Mouse (Mus musculus) erythroid progenitor cell, adult 5-6 weeks (primary cell): Measurements from ENCODE around the gene Tob2. TPM values are rescaled to one million over a fixed set of nuclear protein-coding genes. Genes with fewer than 3 reads are reported as not detected.

ENCODE experiments used
- ATAC-seq: replicated peaks from 2 replicates; pipeline ENCODE4 v1.8.0; 2016; ENCODE audit warnings: moderate number of reproducible peaks, mild to moderate bottlenecking, moderate TSS enrichment, inconsistent platforms; ENCODE audit not compliant: poor library complexity, low FRiP score, severe bottlenecking
- total RNA-seq, 2 experiments: library from RNA; stranded (forward) in 1 of 2; stranded (reverse) in 1 of 2; fragments of 150-400 nt in 1 of 2; fragments of 186-747, 209-891 nt in 1 of 2; gene quantifications; 2 replicates each; pipeline versions ENCODE4 v1.2.3 to v1.2.4; 2015 to 2017; ENCODE audit warnings: low replicate concordance in 2 of 2

The Tob2 gene
- total RNA-seq, 2 experiments from 2014 or later: 9.4 to 10.5 TPM

DNA sequence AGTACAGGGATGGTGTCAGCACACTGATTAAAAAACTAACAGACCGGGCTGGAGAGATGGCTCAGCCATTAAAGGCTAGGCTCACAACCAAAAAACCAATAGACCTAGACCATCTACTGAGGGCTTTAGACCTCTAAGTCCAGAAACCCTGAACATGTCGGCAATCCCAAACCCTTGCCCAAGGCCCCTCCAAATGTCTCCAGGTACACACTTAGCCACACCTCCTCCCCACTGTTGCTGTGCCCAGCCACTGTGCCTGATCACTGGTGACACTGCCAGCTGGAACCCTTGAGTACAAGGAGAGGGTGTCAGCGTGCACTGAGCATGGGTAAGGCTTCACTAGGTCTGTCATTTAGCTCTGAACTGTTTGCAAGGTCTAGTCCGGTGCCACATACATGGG is 60.2 kb downstream of the Tob2 start:
- ATAC-seq: no peak

Other genes starting within 250 kb of the Tob2 start
- 6.1 and 10.9 TPM in 2 replicates for gene L3mbtl2, start 194.9 kb downstream of the Tob2 start, total RNA-seq (2015; ENCODE audit: low replicate concordance)
- 10.4 and 30.9 TPM in 2 replicates for gene L3mbtl2, start 194.9 kb downstream of the Tob2 start, total RNA-seq (2017; ENCODE audit: low replicate concordance)
- not detected in 2 replicates for gene Chadl, start 161.5 kb downstream of the Tob2 start, total RNA-seq (2015; ENCODE audit: low replicate concordance)
- not detected in 2 replicates for gene Chadl, start 161.5 kb downstream of the Tob2 start, total RNA-seq (2017; ENCODE audit: low replicate concordance)
- 4.6 and 7.2 TPM in 2 replicates for gene Zc3h7b, start 113.7 kb downstream of the Tob2 start, total RNA-seq (2015; ENCODE audit: low replicate concordance)
- gene Zc3h7b, start 113.7 kb downstream of the Tob2 start, total RNA-seq (2017; ENCODE audit: low replicate concordance): 1.8 and 3.6 TPM in 2 replicates
- gene Rangap1, start 113.3 kb downstream of the Tob2 start, total RNA-seq (2015; ENCODE audit: low replicate concordance): 103 and 106 TPM in 2 replicates
- 162 and 182 TPM in 2 replicates for gene Rangap1, start 113.3 kb downstream of the Tob2 start, total RNA-seq (2017; ENCODE audit: low replicate concordance)
- 1.7 and 3.2 TPM in 2 replicates for gene Tef, start 56.4 kb downstream of the Tob2 start, total RNA-seq (2015; ENCODE audit: low replicate concordance)
- gene Tef, start 56.4 kb downstream of the Tob2 start, total RNA-seq (2017; ENCODE audit: low replicate concordance): 1.4 and 2.1 TPM in 2 replicates
- 49.0 and 58.3 TPM in 2 replicates for gene Phf5a, start 13.1 kb upstream of the Tob2 start, total RNA-seq (2015; ENCODE audit: low replicate concordance)
- gene Phf5a, start 13.1 kb upstream of the Tob2 start, total RNA-seq (2017; ENCODE audit: low replicate concordance): 18.6 and 46.0 TPM in 2 replicates
- gene Aco2, start 13.5 kb upstream of the Tob2 start, total RNA-seq (2015; ENCODE audit: low replicate concordance): 44.4 and 51.5 TPM in 2 replicates
- gene Aco2, start 13.5 kb upstream of the Tob2 start, total RNA-seq (2017; ENCODE audit: low replicate concordance): 72.2 and 113 TPM in 2 replicates
- gene Polr3h, start 67.4 kb upstream of the Tob2 start, total RNA-seq (2015; ENCODE audit: low replicate concordance): 1.1 and 6.7 TPM in 2 replicates
- gene Polr3h, start 67.4 kb upstream of the Tob2 start, total RNA-seq (2017; ENCODE audit: low replicate concordance): 6.0 and 9.1 TPM in 2 replicates
- not detected in 2 replicates for gene Csdc2, start 78.0 kb upstream of the Tob2 start, total RNA-seq (2015; ENCODE audit: low replicate concordance)
- not detected in 2 replicates for gene Csdc2, start 78.0 kb upstream of the Tob2 start, total RNA-seq (2017; ENCODE audit: low replicate concordance)
- 17.6 and 18.0 TPM in 2 replicates for gene Pmm1, start 102.1 kb upstream of the Tob2 start, total RNA-seq (2015; ENCODE audit: low replicate concordance)
- gene Pmm1, start 102.1 kb upstream of the Tob2 start, total RNA-seq (2017; ENCODE audit: low replicate concordance): 9.4 and 14.2 TPM in 2 replicates
- not detected in 2 replicates for gene 1700029P11Rik, start 121.7 kb upstream of the Tob2 start, total RNA-seq (2015; ENCODE audit: low replicate concordance)
- gene 1700029P11Rik, start 121.7 kb upstream of the Tob2 start, total RNA-seq (2017; ENCODE audit: low replicate concordance): not detected in 2 replicates
- 64.9 and 89.3 TPM in 2 replicates for gene Xrcc6, start 129.0 kb upstream of the Tob2 start, total RNA-seq (2015; ENCODE audit: low replicate concordance)
- gene Xrcc6, start 129.0 kb upstream of the Tob2 start, total RNA-seq (2017; ENCODE audit: low replicate concordance): 104 and 112 TPM in 2 replicates
- gene Desi1, start 175.1 kb upstream of the Tob2 start, total RNA-seq (2015; ENCODE audit: low replicate concordance): 21.0 and 34.2 TPM in 2 replicates
- gene Desi1, start 175.1 kb upstream of the Tob2 start, total RNA-seq (2017; ENCODE audit: low replicate concordance): 7.9 and 10.7 TPM in 2 replicates
- gene Snu13, start 188.8 kb upstream of the Tob2 start, total RNA-seq (2015; ENCODE audit: low replicate concordance): 62.7 and 97.3 TPM in 2 replicates
- 46.7 and 52.1 TPM in 2 replicates for gene Snu13, start 188.8 kb upstream of the Tob2 start, total RNA-seq (2017; ENCODE audit: low replicate concordance)
- not detected in 2 replicates for gene 4930407I10Rik, start 200.4 kb upstream of the Tob2 start, total RNA-seq (2015; ENCODE audit: low replicate concordance)
- not detected in 2 replicates for gene 4930407I10Rik, start 200.4 kb upstream of the Tob2 start, total RNA-seq (2017; ENCODE audit: low replicate concordance)
- not detected in 2 replicates for gene Mei1, start 211.2 kb upstream of the Tob2 start, total RNA-seq (2015; ENCODE audit: low replicate concordance)
- not detected in 2 replicates for gene Mei1, start 211.2 kb upstream of the Tob2 start, total RNA-seq (2017; ENCODE audit: low replicate concordance)